Mouse (Mus musculus): ENCODE measurements at regions not wholly inside any gene's neighbourhood (a gene's known extent, or its start where the extent isn't known, plus 50 kb on each side); places are given as distances from the start of the nearest gene placed in this dataset.
"Not testable (repeated sequence)": the region's sequence is repeated elsewhere in the genome, so short reads cannot be mapped to it uniquely, and the experiment has no call there.

DNA sequence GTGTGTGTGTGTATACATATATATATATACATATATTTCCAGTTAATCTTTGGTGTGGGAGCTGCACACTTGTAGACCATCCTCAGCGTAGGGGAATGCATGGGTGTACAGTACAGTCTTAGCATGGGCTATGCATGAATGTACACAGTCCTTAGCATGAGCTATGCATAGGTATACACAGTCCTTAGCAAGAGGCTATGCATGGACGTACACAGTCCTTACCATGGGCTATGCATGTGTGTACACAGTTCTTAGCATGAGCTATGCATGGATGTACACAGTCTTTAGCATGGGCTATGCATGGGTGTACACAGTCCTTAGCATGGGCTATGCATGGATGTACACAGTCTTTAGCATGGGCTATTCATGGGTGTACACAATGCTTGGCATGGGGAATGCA, 70.5 kb downstream of the Rchy1 start:
- no peak for DNase-seq (ENCODE audit: low spot score in 2 of 2)

DNA sequence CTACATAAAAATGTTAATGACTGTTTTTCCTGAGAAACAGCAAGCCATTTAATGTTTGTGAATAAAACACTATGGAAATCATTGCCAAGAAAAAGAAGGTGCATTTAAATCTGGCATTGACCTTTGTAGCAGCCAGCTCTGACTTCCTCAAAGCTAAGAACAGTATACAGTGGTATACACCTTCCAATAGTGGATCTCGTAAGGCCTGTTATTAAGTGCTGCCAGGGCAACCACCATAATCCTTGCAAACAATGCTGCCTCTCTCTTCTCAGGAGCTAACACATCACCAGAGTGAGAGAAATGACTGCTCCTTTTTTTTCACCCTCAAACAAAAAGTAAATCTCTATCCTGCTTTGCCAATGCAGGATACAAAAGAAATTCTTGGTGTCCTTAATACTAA, 81.1 kb downstream of the Rchy1 start:
- no peak for DNase-seq (ENCODE audit: low spot score in 2 of 2)

DNA sequence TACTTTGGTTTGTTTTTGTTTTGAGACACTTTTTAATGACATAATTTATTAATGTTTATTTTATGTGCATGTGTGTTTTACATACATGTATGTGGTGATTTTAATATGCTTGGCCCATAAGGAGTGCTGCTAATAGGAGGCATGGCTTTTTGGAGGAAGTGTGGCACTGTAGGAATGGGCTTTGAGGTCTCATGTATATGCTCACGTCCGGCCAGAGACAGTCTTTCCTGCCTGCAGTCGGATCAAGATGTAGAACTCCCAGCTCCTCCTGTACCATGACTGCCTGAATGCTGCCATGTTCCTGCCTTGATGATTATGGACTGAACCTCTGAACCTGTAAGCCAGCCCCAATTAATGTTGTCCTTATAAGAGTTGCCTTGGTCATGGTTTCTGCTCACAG, 82.6 kb downstream of the Rchy1 start:
- no peak for DNase-seq (ENCODE audit: low spot score in 2 of 2)

DNA sequence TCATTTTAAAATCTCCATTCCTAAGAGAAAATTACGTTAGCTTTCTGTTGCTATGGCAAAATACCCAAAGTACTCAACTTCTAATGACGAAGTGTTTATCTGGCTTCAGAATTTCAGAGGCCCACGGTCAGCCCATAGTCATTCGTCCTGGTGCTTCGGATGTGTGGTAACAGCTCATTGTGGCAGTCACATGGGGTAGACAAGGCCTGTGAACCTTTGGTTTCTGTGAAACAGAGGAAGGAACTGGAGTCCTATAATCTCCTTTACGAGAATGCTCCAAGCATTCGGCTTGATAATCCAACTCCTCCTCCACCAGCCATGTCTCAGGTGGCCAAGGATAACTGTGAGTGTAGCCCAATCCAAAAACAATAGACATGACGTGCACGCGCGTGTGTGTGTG, 84.2 kb downstream of the Rchy1 start:
- no peak for DNase-seq (ENCODE audit: low spot score in 2 of 2)

DNA sequence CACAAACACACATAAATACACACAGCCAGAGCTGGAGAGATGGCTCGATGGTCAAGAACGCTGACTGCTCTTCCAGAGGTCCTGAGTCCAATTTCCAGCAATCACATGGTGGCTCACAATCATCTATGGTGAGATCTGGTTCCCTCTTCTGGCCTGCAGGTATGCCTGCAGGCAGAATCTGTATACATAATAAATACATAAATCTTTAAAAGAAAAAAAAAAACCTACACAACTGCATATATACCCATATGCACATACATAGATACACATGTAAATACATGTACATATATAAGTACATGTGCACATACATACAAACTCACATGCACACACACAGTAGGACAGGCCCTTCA, 86.2 kb downstream of the Rchy1 start:
- DNase-seq (ENCODE audit: low spot score in 2 of 2) = no peak

DNA sequence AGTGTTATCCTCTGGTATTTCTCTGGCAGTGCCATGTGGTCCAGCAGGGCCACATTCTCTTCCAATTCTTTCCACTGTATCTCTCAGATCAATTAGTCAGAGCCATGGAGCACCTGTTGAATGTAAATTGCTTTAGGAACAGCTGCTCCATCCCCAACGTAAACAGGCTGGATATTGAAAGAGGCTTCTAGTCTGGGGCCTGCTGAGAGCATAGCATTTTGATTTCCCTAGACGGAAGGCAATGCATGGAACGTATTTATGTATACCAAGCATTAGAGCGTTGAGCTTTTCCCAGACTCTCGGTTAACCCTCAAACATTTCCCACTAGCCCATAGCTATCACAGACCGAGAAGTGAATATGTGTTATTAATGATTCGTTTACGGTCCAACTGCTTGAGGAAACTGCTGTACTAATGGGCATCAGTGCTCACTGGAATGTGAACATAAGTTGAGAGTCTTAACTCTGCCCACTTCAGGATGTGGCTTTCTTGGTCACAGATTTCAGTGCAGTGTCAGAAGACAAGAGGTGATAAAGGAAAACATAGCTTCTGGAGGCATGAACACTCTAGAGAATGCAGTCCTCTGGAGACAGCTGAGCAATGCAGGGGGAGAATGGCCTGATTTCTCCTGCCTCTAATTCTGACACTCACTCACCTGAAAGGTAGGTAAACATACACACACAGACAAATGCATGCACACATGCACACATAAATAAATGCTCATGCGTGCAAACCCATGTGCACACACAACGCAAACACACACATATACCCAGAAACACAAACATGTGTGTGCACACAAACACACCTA, 86.8 kb downstream of the Rchy1 start:
- DNase-seq (ENCODE audit: low spot score in 2 of 2) = no peak

DNA sequence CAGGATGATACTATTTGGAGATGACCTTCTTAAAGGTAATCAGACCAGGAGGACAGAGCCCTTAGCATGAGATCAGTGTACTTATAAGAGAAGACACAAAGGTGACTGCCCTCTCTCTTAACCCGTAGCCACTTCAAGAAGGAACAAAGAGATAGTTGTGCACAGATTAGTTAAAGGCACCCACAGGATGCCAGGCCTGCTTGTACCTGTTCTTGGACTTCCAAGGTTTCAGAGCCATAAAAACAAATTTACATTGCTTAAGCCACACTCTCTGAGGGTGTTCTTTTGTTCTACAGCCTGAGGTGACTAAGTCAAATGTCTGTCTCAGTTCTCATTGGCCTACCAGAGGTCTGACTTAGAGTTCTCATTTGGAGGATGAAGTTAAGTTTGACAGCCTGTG, 90.1 kb downstream of the Rchy1 start:
- no peak for DNase-seq (ENCODE audit: low spot score in 2 of 2)

DNA sequence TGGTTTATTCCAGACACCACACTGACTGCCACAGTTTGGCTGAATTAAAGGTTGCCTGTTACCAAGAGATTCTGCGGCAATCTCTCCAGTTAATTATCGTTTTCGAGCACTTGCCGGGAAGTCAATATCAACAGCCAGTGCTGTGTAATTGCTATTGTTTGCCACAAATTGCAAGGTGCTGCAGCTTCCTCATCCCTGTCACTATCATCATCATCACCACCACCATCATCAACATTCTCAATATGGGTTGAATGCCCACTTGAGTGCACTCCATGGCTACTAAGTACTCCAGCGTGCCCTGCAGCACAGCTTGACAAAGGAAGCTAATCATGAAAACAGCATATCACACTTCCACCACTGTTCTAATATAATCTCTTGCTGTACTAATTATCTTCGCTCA, 93.1 kb downstream of the Rchy1 start:
- DNase-seq (ENCODE audit: low spot score in 2 of 2) = peak in 1 of 2 experiments; percentile 6

DNA sequence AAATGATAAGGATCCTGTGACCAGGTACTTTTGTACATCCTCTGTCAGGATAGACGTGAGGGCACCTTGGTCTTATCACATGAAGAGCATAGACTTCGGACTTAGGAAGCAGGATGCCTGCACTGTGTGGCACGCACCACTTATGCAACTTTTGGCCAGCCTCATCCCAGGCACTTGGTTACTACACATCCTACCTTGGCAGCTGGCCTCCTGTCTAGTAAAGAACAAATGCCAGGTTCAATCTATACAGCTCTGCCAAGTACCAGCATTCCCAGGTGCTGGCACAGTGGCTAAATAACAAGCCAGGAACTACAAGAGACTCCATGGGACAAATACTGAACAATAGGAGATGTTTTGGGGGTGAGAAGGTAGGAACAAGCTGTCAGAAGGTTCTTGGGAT, 96.7 kb downstream of the Rchy1 start:
- no peak for DNase-seq (ENCODE audit: low spot score in 2 of 2)

DNA sequence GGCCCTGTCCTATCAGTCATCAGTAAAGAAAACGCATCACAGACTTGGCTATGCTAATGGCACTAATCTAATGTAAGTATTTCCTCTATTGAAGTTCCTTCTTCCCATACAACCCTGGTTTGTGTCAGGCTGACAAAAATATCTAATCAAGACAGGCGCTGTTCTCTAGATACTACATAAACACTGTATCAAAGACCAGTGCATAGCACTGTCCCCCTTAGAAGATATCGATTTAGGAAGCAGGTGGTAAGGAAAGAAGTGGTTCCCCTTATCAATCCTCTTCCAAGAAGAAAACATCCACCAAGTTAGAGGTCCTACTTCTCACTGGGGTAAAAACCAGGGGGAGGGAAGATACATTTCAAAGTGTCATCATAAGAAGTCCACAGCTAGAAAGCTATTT, 97.5 kb downstream of the Rchy1 start:
- no peak for DNase-seq (ENCODE audit: low spot score in 2 of 2)

DNA sequence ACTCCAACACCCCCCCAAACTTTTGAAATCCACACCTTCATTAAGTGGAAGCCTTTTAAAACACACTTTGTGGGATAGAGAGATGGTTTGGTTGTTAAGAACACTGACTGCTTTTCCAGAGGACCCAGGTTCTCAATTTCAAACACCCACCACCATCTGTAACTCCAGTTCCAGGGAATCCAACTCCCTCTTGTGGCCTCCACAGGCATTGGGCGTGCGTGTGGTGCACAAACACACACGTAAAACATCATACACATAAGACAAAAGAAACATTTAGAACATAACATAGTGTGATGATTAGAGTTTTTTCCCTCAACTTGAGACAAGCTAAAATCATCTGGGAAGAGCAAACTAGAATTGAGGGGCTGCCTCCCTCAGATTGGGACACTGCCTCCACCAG, 100.0 kb downstream of the Rchy1 start:
- no peak for DNase-seq (ENCODE audit: low spot score in 2 of 2)

DNA sequence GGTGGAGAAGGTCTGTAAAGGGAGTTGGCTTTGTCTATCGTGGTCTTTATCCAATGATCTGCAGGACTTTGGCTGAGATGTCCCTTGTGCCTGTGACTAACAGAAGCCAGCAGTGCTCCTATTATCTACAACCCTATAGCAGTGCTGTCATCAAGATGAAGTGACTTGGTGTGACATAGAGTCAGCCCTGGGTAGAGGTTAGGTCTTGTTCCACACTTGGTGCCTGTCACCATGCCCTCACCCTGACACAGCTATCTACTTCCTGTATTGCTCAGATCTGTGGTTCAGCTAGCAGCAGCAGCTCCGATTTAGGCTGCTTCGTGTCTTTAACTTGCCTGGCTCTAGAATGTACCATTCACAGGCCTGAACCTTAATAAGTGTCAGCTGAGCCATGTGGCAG, 100.6 kb downstream of the Rchy1 start:
- DNase-seq (ENCODE audit: low spot score in 2 of 2) = no peak

DNA sequence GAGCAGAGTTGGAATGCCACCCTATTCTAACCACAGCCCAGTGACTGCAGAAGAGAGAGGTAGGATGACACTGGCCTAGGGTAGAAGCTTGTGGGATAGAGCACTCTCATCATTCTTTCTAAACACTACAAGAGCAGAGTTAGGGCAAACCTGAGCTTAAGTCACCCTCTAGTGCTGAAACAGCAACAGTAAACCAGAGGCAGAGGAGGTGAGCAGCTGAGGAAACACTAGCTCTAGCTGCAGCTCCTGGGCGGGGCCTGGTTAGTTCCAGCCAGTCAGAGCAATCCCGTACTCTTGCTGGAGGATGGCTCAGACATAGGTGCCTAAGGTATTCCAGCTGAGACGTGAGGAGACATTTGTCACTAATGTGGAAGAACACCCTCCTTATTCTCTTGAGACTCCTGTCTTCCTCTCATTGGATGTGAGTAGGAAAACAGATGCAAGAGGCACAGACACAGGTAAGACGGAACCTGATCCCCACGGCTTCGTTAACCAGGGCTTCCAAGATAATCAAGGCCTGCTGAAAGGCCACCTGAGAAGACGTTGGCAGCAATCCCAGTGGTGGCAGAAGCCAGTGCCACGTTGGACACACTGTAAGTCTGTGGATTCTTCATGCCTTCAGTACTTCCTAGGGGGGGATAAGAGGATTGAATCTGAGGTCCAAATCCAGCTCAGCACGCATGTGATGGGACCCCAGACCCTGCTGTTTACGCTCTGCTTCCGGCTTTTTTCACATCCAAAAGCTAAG, 101.3 kb downstream of the Rchy1 start:
- DNase-seq (ENCODE audit: low spot score in 2 of 2) = peak in 1 of 2 experiments; percentile 27

DNA sequence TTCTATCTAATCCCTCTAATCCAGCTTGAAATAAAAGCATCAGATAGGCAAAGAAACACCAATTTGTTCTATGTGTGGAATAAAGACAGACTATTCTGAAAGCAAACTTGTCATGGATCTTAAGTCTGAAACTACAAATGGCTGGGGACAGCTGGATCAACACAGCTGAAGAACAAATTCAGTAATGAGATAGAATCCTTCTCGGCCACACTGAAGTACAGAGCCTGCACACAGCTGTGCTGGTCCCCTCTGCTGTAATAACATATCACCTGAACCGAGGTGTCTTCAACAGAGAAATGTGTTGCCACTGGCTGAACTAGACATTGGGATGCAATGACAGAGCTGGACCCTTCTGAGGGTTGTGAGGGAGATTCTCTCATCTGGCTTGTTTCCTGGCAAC, 102.4 kb downstream of the Rchy1 start:
- no peak for DNase-seq (ENCODE audit: low spot score in 2 of 2)

DNA sequence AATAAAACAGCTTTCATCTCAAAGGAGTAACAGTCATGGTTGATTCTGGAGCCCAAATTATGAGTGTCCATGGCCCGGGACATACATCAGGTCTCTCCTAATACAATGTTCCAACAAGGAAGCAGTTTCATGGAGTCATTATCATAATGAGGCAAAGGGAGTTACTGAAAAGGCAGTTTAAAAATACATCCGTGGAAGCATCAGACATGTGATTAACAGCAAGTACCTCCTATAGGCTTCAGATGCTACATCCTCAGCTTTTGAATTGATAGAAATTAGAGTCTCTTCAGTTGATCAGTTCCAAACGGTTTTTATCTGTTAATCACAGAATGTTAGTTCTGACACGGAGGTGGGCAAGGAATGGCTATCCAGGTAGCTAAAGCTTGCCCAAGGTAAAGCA, 110.5 kb downstream of the Rchy1 start:
- DNase-seq (ENCODE audit: low spot score in 2 of 2) = no peak

DNA sequence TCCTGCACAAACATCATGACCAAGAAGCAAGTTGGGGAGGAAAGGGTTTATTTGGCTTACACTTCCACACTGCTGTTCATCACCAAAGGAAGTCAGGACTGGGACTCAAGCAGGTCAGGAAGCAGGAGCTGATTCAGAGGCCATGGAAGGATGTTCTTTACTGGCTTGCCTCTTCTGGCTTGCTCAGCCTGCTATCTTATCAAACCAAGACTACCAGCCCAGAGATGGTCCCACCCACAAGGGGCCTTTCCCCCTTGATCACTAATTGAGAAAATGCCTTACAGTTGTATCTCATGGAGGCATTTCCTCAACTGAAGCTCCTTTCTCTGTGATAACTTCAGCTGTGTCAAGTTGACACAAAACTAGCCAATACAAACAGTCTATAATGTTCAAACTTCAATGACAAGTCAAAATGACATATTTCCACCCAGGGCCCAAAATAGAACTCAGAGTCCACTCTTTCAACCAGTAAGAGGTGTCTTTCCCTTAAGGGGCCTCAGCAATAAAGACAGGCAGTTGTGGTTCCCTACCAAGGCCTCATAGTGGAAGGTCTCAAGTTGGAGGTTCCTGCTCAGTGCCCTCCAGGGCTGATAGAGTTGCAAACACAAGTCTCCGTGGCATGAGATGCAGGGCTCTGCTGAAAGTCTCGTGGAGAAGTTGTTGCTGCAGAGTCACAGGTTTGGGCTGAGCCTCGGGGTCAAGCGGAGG, 111.9 kb downstream of the Rchy1 start:
- not testable (repeated sequence) for DNase-seq (ENCODE audit: low spot score in 2 of 2)

DNA sequence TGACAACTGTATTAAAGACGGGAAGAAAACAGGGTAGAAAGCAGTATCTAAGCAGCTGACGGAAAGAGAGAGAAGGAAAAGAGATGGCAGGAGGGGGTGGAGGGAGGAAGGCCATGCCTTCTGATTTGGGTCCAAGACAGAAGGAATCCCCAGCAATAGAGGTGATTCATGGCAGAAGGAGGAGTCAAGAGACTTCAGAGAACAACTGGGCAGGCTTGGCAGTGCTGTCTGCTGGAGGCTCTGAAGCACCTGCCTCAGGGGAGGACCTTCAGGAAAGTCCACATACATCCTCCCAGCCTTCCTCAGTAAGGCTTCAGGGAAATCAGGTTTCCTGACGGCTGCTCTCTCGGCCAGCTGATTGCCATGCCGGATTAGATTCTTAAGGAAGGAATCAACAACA, 112.4 kb downstream of the Rchy1 start:
- DNase-seq (ENCODE audit: low spot score in 2 of 2) = no peak

DNA sequence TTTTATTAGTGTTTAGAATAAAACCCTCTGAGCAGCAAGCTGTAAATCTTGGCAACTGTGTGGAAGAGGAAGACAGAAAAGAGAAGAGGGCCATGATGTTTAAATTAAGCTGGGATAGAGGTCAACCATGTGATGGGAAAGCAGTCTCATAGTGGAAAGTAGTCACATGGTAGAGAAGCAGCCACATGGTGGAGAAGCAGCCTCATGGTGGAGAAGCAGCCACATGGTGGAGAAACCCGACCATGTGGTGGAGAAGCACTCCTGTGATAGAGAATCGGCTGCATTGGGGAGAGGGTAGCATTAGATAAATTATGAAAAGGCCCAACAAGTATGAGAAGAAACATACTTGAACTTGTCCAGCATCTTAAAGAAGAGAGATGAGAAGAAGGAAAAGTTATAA, 113.3 kb downstream of the Rchy1 start:
- no peak for DNase-seq (ENCODE audit: low spot score in 2 of 2)

DNA sequence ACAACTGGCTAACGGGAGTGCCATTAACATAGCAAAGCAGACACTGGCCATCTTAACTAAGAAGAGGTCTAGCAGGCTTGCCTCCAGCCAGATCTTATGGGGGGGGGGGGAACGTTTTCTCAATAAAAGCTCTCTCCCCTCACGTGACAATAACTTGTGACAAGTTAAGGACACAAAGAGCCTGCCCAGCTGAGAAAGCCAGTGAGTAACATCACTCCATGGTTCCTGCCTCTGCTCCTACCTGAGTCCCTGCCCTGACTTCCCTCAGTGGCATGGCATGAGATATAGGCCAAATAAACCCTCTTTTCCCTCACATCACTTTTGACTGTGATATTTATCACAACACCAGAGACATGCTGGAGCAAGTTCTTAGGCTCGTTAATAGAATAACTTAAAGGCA, 113.8 kb downstream of the Rchy1 start:
- DNase-seq (ENCODE audit: low spot score in 2 of 2) = no peak

DNA sequence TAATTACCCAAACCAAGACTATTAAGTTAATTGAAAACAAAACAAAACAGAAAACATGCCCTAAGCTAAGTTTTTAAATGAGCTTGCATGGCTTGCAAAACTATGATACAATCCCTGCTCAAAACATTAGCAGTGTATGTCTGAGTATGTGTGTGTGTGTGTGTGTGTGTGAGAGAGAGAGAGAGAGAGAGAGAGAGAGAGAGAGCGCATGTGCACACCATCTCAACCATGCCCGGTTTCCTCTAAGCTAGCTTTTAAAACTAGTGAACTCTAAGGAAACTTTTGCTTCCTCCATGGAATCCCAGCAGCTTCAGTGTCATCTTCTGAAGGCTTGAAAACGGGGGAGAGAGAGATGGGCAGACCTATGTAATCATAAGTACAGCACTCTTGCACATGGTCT, 114.3 kb downstream of the Rchy1 start:
- no peak for DNase-seq (ENCODE audit: low spot score in 2 of 2)

DNA sequence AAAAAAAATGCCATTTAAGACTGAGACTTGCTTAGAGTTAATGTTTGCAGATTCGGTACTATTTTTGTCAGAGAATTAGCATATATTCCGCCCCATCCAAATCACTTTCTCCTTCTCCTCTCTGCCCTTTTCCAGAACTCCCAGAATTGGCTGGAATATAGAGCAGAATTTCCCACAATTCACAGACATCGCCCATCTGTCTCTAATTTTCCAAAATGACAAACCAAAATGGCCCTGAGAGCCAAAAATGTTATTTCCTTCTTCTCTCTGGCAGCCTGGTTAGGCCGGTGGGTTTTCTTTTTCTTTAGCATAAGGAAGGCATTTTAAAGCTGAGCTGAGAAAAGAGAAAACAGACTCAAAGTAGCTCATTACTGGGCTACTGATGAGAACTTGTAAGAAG, 119.8 kb downstream of the Rchy1 start:
- peak in 1 of 2 experiments; percentile 64 for DNase-seq (ENCODE audit: low spot score in 2 of 2)

DNA sequence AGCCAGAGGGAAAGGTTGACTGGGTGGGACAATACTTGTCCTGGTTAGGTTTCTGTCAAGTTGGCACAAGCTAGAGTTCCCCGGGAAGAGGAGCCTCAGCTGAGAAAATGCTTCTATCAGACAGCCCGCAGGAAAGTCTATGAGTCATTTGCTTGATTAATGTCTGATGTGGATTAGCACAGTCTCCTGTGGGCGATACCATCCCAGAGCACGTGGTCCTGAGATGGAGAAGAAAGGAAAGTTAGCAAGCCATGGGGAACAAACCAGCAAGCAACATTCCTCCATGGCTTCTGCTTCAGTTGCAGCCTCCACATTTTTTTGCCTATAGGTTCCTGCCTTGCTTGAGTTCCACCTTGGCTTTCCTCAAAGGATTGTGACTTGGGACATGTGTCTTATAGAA, 121.8 kb downstream of the Rchy1 start:
- no peak for DNase-seq (ENCODE audit: low spot score in 2 of 2)

Measured in layer of hippocampus, postnatal 14 days (tissue).